Mouse (Mus musculus) limb, embryonic 13.5 days (tissue): ENCODE measurements at regions not wholly inside any gene's neighbourhood (a gene's known extent, or its start where the extent isn't known, plus 50 kb on each side); places are given as distances from the start of the nearest gene placed in this dataset.

Source experiments
- ATAC-seq: fragments of 200-750 bp; cut with Nextera tagmentation; 2 replicates; pipeline ENCODE4 v1.8.0; 2017; ENCODE audit warnings: low read depth, moderate number of reproducible peaks, moderate TSS enrichment; ENCODE audit not compliant: low FRiP score
- H3K27ac ChIP-seq: fragments of 300-500 bp; sonication (generic); 2 replicates; pipeline ENCODE4 v1.5.1; 2015; ENCODE audit warnings: inconsistent platforms, mild to moderate bottlenecking, moderate library complexity
- H3K27me3 ChIP-seq: fragments of 300-500 bp; sonication (generic); 2 replicates; pipeline ENCODE4 v1.6.1; 2015; ENCODE audit warnings: mild to moderate bottlenecking, inconsistent platforms
- H3K36me3 ChIP-seq: fragments of 300-500 bp; sonication (generic); 2 replicates; pipeline ENCODE4 v1.6.1; 2015; ENCODE audit warnings: inconsistent platforms, mild to moderate bottlenecking, moderate library complexity
- H3K4me1 ChIP-seq: fragments of 300-500 bp; sonication (generic); 2 replicates; pipeline ENCODE4 v1.6.1; 2015; ENCODE audit warnings: inconsistent platforms
- H3K4me2 ChIP-seq: fragments of 300-500 bp; sonication (generic); replicated peaks from 2 replicates; pipeline ENCODE4 v1.6.1; 2015; ENCODE audit warnings: inconsistent platforms, mild to moderate bottlenecking, moderate library complexity
- H3K4me3 ChIP-seq: fragments of 300-500 bp; sonication (generic); 2 replicates; pipeline ENCODE4 v1.5.1; 2015; ENCODE audit warnings: moderate library complexity, mild to moderate bottlenecking, inconsistent platforms
- H3K9ac ChIP-seq: fragments of 300-500 bp; sonication (generic); 2 replicates; pipeline ENCODE4 v1.6.1; 2015; ENCODE audit warnings: mild to moderate bottlenecking, inconsistent platforms
- H3K9me3 ChIP-seq: fragments of 300-500 bp; sonication (generic); 2 replicates; pipeline ENCODE4 v1.6.1; 2016; ENCODE audit warnings: inconsistent platforms
- WGBS: fragments of 180-500 bp; shearing (Covaris S2); methylation state at CpG from one replicate; pipeline ENCODE4 v1.1.7; 2015; 5-methylcytosine and 5-hydroxymethylcytosine counted together

GRCm38 (mm10) chr3:100747421-100748308, 62.4 kb upstream of the Man1a2 start:
- Histone ChIP-seq H3K27me3 (no peaks in the 10 kb centered on the region), H3K27ac (no peak overlapping the region), H3K36me3 (no peaks in the 10 kb centered on the region), H3K4me1 (no peaks in the 10 kb centered on the region), H3K9me3 (no peaks in the 10 kb centered on the region), H3K4me3 (no peak overlapping the region), H3K9ac (no peak overlapping the region), H3K4me2 (no peak overlapping the region)
- WGBS, result 44% methylated on average over 15 of the region's 15 CpGs
- no peak for ATAC-seq

GRCm38 (mm10) chr3:100737660-100738059, 52.4 kb upstream of the Man1a2 start:
- Histone ChIP-seq H3K4me2 (no peak overlapping the region), H3K27ac (no peak overlapping the region), H3K4me1 (peaks cover 8% of the 10 kb centered on the region; the same call in 1 of the 2 replicates), H3K27me3 (no peaks in the 10 kb centered on the region), H3K4me3 (no peak overlapping the region), H3K36me3 (no peaks in the 10 kb centered on the region), H3K9ac (no peak overlapping the region), H3K9me3 (no peaks in the 10 kb centered on the region)
- WGBS, result 91% methylated on average over 7 of the region's 7 CpGs
- ATAC-seq, result no peak

- ATAC-seq, result no peak
- Histone ChIP-seq H3K4me3 (no peak overlapping the region), H3K9me3 (no peaks in the 10 kb centered on the region), H3K27ac (no peak overlapping the region), H3K9ac (no peak overlapping the region), H3K27me3 (no peaks in the 10 kb centered on the region), H3K4me2 (no peak overlapping the region), H3K4me1 (peaks cover 8% of the 10 kb centered on the region; the same call in 1 of the 2 replicates), H3K36me3 (no peaks in the 10 kb centered on the region)
- WGBS, result 77% methylated on average over 3 of the region's 3 CpGs
Measured at GRCm38 (mm10) chr3:100736539-100736938, 51.2 kb upstream of the Man1a2 start.
